26 mouse cellular contexts compared by ENCODE assay signal in the genomic region with DNA sequence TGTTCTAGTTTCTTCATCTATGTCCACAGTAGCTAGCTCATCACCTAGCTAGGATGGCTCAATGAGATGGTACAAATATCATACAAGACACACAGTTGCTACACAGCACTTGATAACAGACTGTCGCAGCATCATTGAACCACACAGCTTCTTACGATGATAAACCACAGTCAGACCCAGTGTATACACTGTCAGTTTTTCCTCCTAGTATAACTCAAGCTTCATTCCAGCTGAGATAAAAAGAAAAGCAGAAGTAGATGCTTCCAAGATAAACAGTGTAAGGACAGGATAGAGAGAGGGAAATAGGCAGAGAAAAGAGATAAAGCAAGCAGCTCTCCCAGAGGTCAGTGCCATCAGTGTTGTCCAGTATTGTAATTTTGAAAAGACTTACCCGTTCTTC.
"Had no signal": no experiment of that assay in that cellular context is flagged by ENCODE, and none has a peak within 500 bp of the region (broad histone marks: within the 10 kb centered on the region; RNA-seq: fewer than 3 reads in every experiment).

No protein-coding gene starts in this region.

- H3K4me3 ChIP-seq: embryonic facial prominence, embryonic 10.5 days; embryonic facial prominence, embryonic 12.5 days; embryonic facial prominence, embryonic 13.5 days; embryonic facial prominence, embryonic 15.5 days; erythroblast, embryonic 14.5 days; forebrain, embryonic 10.5 days; forebrain, embryonic 12.5 days; forebrain, embryonic 13.5 days; forebrain, embryonic 15.5 days; heart, adult 2 months; heart, embryonic 10.5 days had no signal

- DNase-seq: cerebellum, adult 9-11 months; cerebellum, postnatal 10 days; cerebellum, postnatal 14 days; cerebellum, postnatal 25 days; cerebellum, postnatal 36 days; embryo, embryonic 11 days; forebrain, postnatal 0 days; gastrocnemius, postnatal 10 days; gastrocnemius, postnatal 14 days; gastrocnemius, postnatal 25 days; gastrocnemius, postnatal 36 days; heart, adult 11 months; heart, adult 18-20 months; heart, adult 2 months had no signal

- H3K4me2 ChIP-seq: embryonic facial prominence, embryonic 12.5 days; embryonic facial prominence, embryonic 13.5 days; embryonic facial prominence, embryonic 15.5 days; forebrain, embryonic 12.5 days; forebrain, embryonic 13.5 days; forebrain, embryonic 15.5 days had no signal

- H3K27ac ChIP-seq: embryonic facial prominence, embryonic 10.5 days; embryonic facial prominence, embryonic 12.5 days; embryonic facial prominence, embryonic 13.5 days; embryonic facial prominence, embryonic 15.5 days; forebrain, embryonic 10.5 days; forebrain, embryonic 12.5 days; forebrain, embryonic 13.5 days; forebrain, embryonic 15.5 days; heart, adult 2 months; heart, embryonic 10.5 days had no signal

- H3K4me1 ChIP-seq: embryonic facial prominence, embryonic 12.5 days; embryonic facial prominence, embryonic 13.5 days; embryonic facial prominence, embryonic 15.5 days; forebrain, embryonic 12.5 days; forebrain, embryonic 13.5 days; forebrain, embryonic 15.5 days had no signal

- H3K27me3 ChIP-seq: embryonic facial prominence, embryonic 12.5 days; embryonic facial prominence, embryonic 13.5 days; embryonic facial prominence, embryonic 15.5 days; forebrain, embryonic 15.5 days had no signal

- H3K36me3 ChIP-seq: embryonic facial prominence, embryonic 10.5 days; embryonic facial prominence, embryonic 12.5 days; embryonic facial prominence, embryonic 13.5 days; embryonic facial prominence, embryonic 15.5 days; forebrain, embryonic 10.5 days; forebrain, embryonic 12.5 days; forebrain, embryonic 15.5 days; heart, embryonic 10.5 days had no signal

- H3K9me3 ChIP-seq: embryonic facial prominence, embryonic 13.5 days; embryonic facial prominence, embryonic 15.5 days; forebrain, embryonic 15.5 days; heart, embryonic 10.5 days had no signal

- H3K9ac ChIP-seq: embryonic facial prominence, embryonic 12.5 days; embryonic facial prominence, embryonic 13.5 days; embryonic facial prominence, embryonic 15.5 days; forebrain, embryonic 12.5 days; forebrain, embryonic 13.5 days; forebrain, embryonic 15.5 days; forebrain, postnatal 0 days had no signal

- ATAC-seq: forebrain, embryonic 13.5 days; forebrain, embryonic 14.5 days; forebrain, embryonic 15.5 days; forebrain, embryonic 16.5 days; forebrain, postnatal 0 days had no signal
